Mouse (Mus musculus) gonadal fat pad, adult 2 months (tissue): ENCODE measurements around the gene Cd101. TPM values are rescaled to one million over a fixed set of nuclear protein-coding genes. Genes with fewer than 3 reads are reported as not detected.
A peak's percentile ranks its signal among the peaks of the same experiment; 100 is the strongest.

Source experiments
- DNase-seq: peaks from one replicate; pipeline ENCODE4 v3.0.0-alpha.2; 2012; ENCODE audit warnings: low read depth
- polyA plus RNA-seq: library from polyadenylated mRNA; depleted of rRNA; stranded (reverse); fragments of >200 nt; gene quantifications from 2 replicates; pipeline ENCODE4 v1.2.3, GENCODE M21; 2012; rRNA removed

The Cd101 gene
- 0.08 and 0.16 TPM in 2 replicates for polyA plus RNA-seq

GRCm38 (mm10) chr3:101029339-101029738 is at the start of gene Cd101:
Cd101 (minus strand) TSS chr3:101029556.
- DNase-seq: no peak

GRCm38 (mm10) chr3:101078344-101078743 is 49.0 kb upstream of the Cd101 start:
- DNase-seq: no peak

GRCm38 (mm10) chr3:101077710-101078100 is 48.3 kb upstream of the Cd101 start:
- DNase-seq: no peak

- DNase-seq: no peak
These were observed 47.8 kb upstream of the Cd101 start for GRCm38 (mm10) chr3:101076966-101077709.

- no peak for DNase-seq
These were observed 46.5 kb upstream of the Cd101 start for GRCm38 (mm10) chr3:101075866-101076265.

- DNase-seq: no peak
These were observed 44.0 kb upstream of the Cd101 start for GRCm38 (mm10) chr3:101073384-101073783.

- DNase-seq: no peak
These were observed 43.3 kb upstream of the Cd101 start for GRCm38 (mm10) chr3:101072506-101073215.

GRCm38 (mm10) chr3:101071576-101071975 is 42.2 kb upstream of the Cd101 start:
- no peak for DNase-seq

- DNase-seq: no peak
These were observed 41.5 kb upstream of the Cd101 start for GRCm38 (mm10) chr3:101070796-101071235.

- DNase-seq: no peak
These were observed 41.0 kb upstream of the Cd101 start for GRCm38 (mm10) chr3:101070230-101070795.

- no peak for DNase-seq
These were observed 39.3 kb upstream of the Cd101 start for GRCm38 (mm10) chr3:101068701-101069100.

GRCm38 (mm10) chr3:101066175-101066574 is 36.8 kb upstream of the Cd101 start:
- DNase-seq: no peak

GRCm38 (mm10) chr3:101061865-101062585 is 32.7 kb upstream of the Cd101 start:
- DNase-seq: no peak

- no peak for DNase-seq
These were observed 29.9 kb upstream of the Cd101 start for GRCm38 (mm10) chr3:101059214-101059613.

- no peak for DNase-seq
These were observed 28.8 kb upstream of the Cd101 start for GRCm38 (mm10) chr3:101058203-101058602.

- no peak for DNase-seq
These were observed 25.9 kb upstream of the Cd101 start for GRCm38 (mm10) chr3:101055216-101055615.

- no peak for DNase-seq
These were observed 22.2 kb upstream of the Cd101 start for GRCm38 (mm10) chr3:101051601-101052000.

- no peak for DNase-seq
These were observed 20.6 kb upstream of the Cd101 start for GRCm38 (mm10) chr3:101049997-101050396.

GRCm38 (mm10) chr3:101048781-101049180 is 19.4 kb upstream of the Cd101 start:
- no peak for DNase-seq

- DNase-seq: peak; percentile 40
These were observed 18.4 kb upstream of the Cd101 start for GRCm38 (mm10) chr3:101047586-101048275.

- peak; percentile 31 for DNase-seq
These were observed 16.1 kb upstream of the Cd101 start for GRCm38 (mm10) chr3:101045431-101045830.
